Mouse (Mus musculus) erythroblast, embryonic 14.5 days (primary cell): Measurements from ENCODE around the gene Tcte2.

Source experiments
- GATA1 ChIP-seq: IDR thresholded peaks from 2 replicates; pipeline ENCODE4 v1.6.1; 2012; ENCODE audit warnings: low read length, inconsistent platforms, mixed read lengths
- TAL1 ChIP-seq: IDR thresholded peaks from 3 replicates; pipeline ENCODE4 v1.6.1; 2012; ENCODE audit warnings: low read length, inconsistent platforms, mixed read lengths

DNA sequence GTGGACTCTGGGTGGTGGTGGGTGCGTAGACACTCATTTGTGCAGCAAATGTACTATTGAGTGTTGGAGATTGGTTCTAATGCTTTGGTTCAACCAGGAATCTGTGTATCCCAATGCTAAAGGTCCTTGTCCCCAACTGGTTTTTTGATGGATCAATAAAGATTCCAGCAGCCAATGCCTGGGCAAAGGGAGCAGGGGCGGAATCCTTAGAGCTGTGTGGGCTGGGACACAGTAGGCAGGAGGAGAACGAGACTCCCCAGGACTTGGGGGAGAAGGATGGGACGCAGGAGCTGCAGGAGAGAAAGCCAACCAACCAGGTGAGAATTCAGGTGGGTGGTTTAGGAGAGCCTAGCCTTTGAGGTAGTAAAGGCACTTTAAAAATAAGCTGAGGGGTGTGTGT lies 63.4 kb downstream of the Tcte2 start:
- TF ChIP-seq TAL1 (no peak), GATA1 (no peak)
